Mouse (Mus musculus): ENCODE measurements at regions not wholly inside any gene's neighbourhood (a gene's known extent, or its start where the extent isn't known, plus 50 kb on each side); places are given as distances from the start of the nearest gene placed in this dataset.
"Not testable (repeated sequence)": the region's sequence is repeated elsewhere in the genome, so short reads cannot be mapped to it uniquely, and the experiment has no call there.

GRCm38 (mm10) chr7:60622271-60623249 is 482.5 kb upstream of the Snrpn start:
- peak in 1 of 2 experiments; percentile 15 for DNase-seq (ENCODE audit: low spot score in 2 of 2)

DNA sequence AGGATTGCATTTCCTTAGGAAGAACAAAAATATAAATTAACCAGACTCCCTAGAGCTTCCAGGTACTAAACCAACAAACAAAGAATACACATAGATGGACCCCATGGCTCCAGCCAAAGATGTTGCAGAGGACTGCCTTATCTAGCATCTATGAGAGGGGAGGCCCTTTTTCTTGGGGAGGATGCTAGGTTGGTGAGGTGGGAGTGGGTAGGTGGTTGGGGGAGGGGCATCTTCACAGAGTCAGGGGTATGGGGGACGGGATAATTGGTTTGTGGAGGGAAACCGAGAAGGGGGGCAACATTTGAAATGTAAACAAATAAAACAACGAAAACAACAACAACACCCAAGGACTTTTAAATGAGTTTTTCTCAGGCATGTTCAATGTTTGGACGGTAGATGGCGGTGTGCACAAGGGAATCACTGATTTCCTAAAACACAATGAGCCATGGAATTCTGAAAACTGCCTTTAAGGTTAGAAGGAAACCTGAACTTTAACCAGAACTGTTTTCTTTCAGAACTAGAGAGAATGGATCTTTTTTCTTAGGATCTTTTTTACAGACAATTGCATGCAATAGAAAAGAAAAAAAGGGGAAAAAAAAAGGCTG is 477.2 kb upstream of the Snrpn start:
- DNase-seq (ENCODE audit: low spot score in 2 of 2): not testable (repeated sequence)

Measured in gastrocnemius, postnatal 4 days (tissue).